Mouse (Mus musculus) megakaryocyte, embryonic 14.5 days (primary cell): ENCODE results near the gene Mkrn2. TPM values are rescaled to one million over a fixed set of nuclear protein-coding genes. Genes with fewer than 3 reads are reported as not detected.

Experiments
- H3K27me3 ChIP-seq: replicated peaks from 2 replicates; pipeline ENCODE3; 2012; ENCODE audit warnings: inconsistent platforms
- H3K36me3 ChIP-seq: replicated peaks from 2 replicates; pipeline ENCODE3; 2012; ENCODE audit warnings: low read length, inconsistent platforms, mixed read lengths
- H3K4me1 ChIP-seq: 2 replicates; pipeline ENCODE4 v1.6.1; 2012; ENCODE audit warnings: inconsistent platforms
- H3K4me3 ChIP-seq: replicated peaks from 2 replicates; pipeline ENCODE3; 2012; ENCODE audit warnings: moderate library complexity, mild to moderate bottlenecking, inconsistent platforms
- H3K9me3 ChIP-seq: 2 replicates; pipeline ENCODE4 v1.6.1; 2012; ENCODE audit warnings: inconsistent platforms
- FLI1 ChIP-seq: IDR thresholded peaks from 2 replicates; pipeline ENCODE4 v1.6.1; 2012; ENCODE audit warnings: low read length, inconsistent platforms, mixed read lengths
- GATA1 ChIP-seq: IDR thresholded peaks from 3 replicates; pipeline ENCODE4 v1.6.1; 2012; ENCODE audit warnings: mixed read lengths, low read length, inconsistent platforms, borderline replicate concordance
- polyA plus RNA-seq: library from polyadenylated mRNA; stranded (reverse); fragments of >175 nt; gene quantifications from 2 replicates; pipeline ENCODE4 v1.2.3, GENCODE M21; 2012; ENCODE audit warnings: low replicate concordance; ENCODE audit not compliant: insufficient read depth

The Mkrn2 gene
- polyA plus RNA-seq, 1 experiment = 3.1 TPM

GRCm38 (mm10) chr6:115582328-115583115, 19.2 kb upstream of the Mkrn2 start:
- Histone ChIP-seq H3K4me1 (peaks cover 13% of the 10 kb centered on the region), H3K27me3 (peaks cover 2% of the 10 kb centered on the region), H3K4me3 (no peak overlapping the region), H3K36me3 (peaks cover 37% of the 10 kb centered on the region), H3K9me3 (0 out of 2 replicates have a peak, but pooled peaks cover 2% of the 10 kb centered on the region)
- no peak for TF ChIP-seq GATA1

- TF ChIP-seq FLI1 (no peak), GATA1 (no peak)
- Histone ChIP-seq H3K9me3 (0 out of 2 replicates have a peak, but pooled peaks cover 2% of the 10 kb centered on the region), H3K4me1 (peaks cover 12% of the 10 kb centered on the region), H3K4me3 (no peak overlapping the region), H3K36me3 (peaks cover 27% of the 10 kb centered on the region), H3K27me3 (peaks cover 2% of the 10 kb centered on the region)
These were observed 18.1 kb upstream of the Mkrn2 start for GRCm38 (mm10) chr6:115583430-115584125.

GRCm38 (mm10) chr6:115584176-115584575, 17.5 kb upstream of the Mkrn2 start:
- peaks cover 21% of the 10 kb centered on the region for H3K36me3 ChIP-seq
- peaks cover 2% of the 10 kb centered on the region for H3K27me3 ChIP-seq
- peaks cover 14% of the 10 kb centered on the region for H3K4me1 ChIP-seq
- H3K9me3 ChIP-seq = 0 out of 2 replicates have a peak, but pooled peaks cover 2% of the 10 kb centered on the region
- no peak for TF ChIP-seq FLI1
- no peak for TF ChIP-seq GATA1
- no peak overlapping the region for H3K4me3 ChIP-seq

- Histone ChIP-seq H3K36me3 (peaks cover 3% of the 10 kb centered on the region), H3K27me3 (peaks cover 2% of the 10 kb centered on the region), H3K9me3 (0 out of 2 replicates have a peak, but pooled peaks cover 2% of the 10 kb centered on the region), H3K4me1 (peaks cover 15% of the 10 kb centered on the region), H3K4me3 (no peak overlapping the region)
- TF ChIP-seq FLI1 (no peak), GATA1 (no peak)
These were observed 15.4 kb upstream of the Mkrn2 start for GRCm38 (mm10) chr6:115586321-115586720.

- H3K4me1 ChIP-seq = peaks cover 37% of the 10 kb centered on the region
- TF ChIP-seq GATA1 (no peak), FLI1 (no peak)
- no peaks in the 10 kb centered on the region for H3K36me3 ChIP-seq
- H3K4me3 ChIP-seq = no peak overlapping the region
- H3K27me3 ChIP-seq = peaks cover 6% of the 10 kb centered on the region
- H3K9me3 ChIP-seq = no peaks in the 10 kb centered on the region
These were observed 9.9 kb upstream of the Mkrn2 start for GRCm38 (mm10) chr6:115591692-115592359.

GRCm38 (mm10) chr6:115592458-115592857, 9.2 kb upstream of the Mkrn2 start, which contains the start of gene Mkrn2os:
TSS of gene Mkrn2os (minus strand) at chr6:115592576.
- Histone ChIP-seq H3K4me1 (peaks cover 44% of the 10 kb centered on the region), H3K36me3 (no peaks in the 10 kb centered on the region), H3K9me3 (no peaks in the 10 kb centered on the region), H3K4me3 (no peak within 1 kb of the TSS), H3K27me3 (peaks cover 6% of the 10 kb centered on the region)
- no peak for TF ChIP-seq FLI1
- no peak for TF ChIP-seq GATA1

- TF ChIP-seq GATA1 (no peak), FLI1 (no peak)
- H3K9me3 ChIP-seq = no peaks in the 10 kb centered on the region
- H3K27me3 ChIP-seq = peaks cover 6% of the 10 kb centered on the region
- H3K4me3 ChIP-seq = no peak overlapping the region
- H3K36me3 ChIP-seq = no peaks in the 10 kb centered on the region
- peaks cover 46% of the 10 kb centered on the region for H3K4me1 ChIP-seq
These were observed 8.4 kb upstream of the Mkrn2 start for GRCm38 (mm10) chr6:115593252-115593651.

GRCm38 (mm10) chr6:115594463-115594862, 7.2 kb upstream of the Mkrn2 start:
- TF ChIP-seq GATA1 = no peak
- TF ChIP-seq FLI1 = no peak
- Histone ChIP-seq H3K4me3 (peak overlapping the region; percentile 28), H3K9me3 (no peaks in the 10 kb centered on the region), H3K27me3 (peaks cover 6% of the 10 kb centered on the region), H3K4me1 (peaks cover 42% of the 10 kb centered on the region), H3K36me3 (no peaks in the 10 kb centered on the region)

- no peaks in the 10 kb centered on the region for H3K36me3 ChIP-seq
These were observed 6.0 kb upstream of the Mkrn2 start for GRCm38 (mm10) chr6:115595667-115596066.

More at GRCm38 (mm10) chr6:115595667-115596066, 6.0 kb upstream of the Mkrn2 start:
- Histone ChIP-seq H3K4me1 (peaks cover 42% of the 10 kb centered on the region), H3K27me3 (peaks cover 6% of the 10 kb centered on the region), H3K4me3 (no peak overlapping the region), H3K9me3 (0 out of 2 replicates have a peak, but pooled peaks cover 3% of the 10 kb centered on the region)
- TF ChIP-seq GATA1 = no peak
- no peak for TF ChIP-seq FLI1
